7 mouse cellular contexts compared by ENCODE assay signal in the genomic region with DNA sequence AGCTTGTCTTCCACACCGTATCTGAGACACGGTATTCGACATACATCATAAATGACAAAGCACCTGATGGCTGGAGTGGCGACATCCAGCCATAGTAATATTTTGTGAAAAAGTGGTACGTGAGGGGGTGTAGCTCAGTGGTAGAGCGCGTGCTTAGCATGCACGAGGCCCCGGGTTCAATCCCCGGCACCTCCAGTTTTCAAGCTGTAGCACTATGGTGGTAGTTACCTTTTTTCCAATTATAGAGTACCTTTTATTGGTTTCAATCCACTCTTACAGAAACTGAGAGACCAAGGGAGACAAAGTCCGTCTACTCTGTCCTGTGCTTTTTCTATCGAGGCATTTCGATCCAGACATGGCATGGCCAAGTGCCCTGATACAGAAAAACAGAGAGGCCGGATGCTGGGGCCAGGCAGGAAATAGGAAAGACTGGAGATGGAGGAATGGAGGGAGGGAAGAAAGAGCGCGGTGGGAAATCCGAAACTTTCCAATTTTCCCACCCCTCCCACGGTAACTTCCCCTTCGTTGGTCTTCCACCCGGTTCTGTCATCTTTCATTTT. TPM values are rescaled to one million over a fixed set of nuclear protein-coding genes. Genes with fewer than 3 reads are reported as not detected.
DNase-seq lines count a peak whose midpoint lies in the region; ATAC-seq lines count a peak whose summit lies in the region.

No protein-coding gene starts in this region.

- H3K4me1 ChIP-seq in intestine, embryonic 15.5 days (replicated peaks), result no peaks in the 10 kb centered on the region

- no peaks in the 10 kb centered on the region for H3K36me3 ChIP-seq in intestine, embryonic 15.5 days

- peak overlapping the region; percentile 40; the same call in 1 of the 2 replicates for H3K27ac ChIP-seq in intestine, embryonic 15.5 days

- ATAC-seq in intestine, embryonic 15.5 days, result peak; percentile 96

- H3K27me3 ChIP-seq in intestine, embryonic 15.5 days (replicated peaks), result no peaks in the 10 kb centered on the region

- 0 out of 2 replicates have a peak overlapping the region, but pooled peaks have one; percentile 45 for H3K9ac ChIP-seq in intestine, embryonic 15.5 days

- DNase-seq in adrenal gland, postnatal 10 days, result peak; percentile 87
- peak; percentile 82 for DNase-seq in embryo, embryonic 11.5 days (ENCODE audit: low read depth, low spot score)
- peak; percentile 62 to 70 for DNase-seq in gastrocnemius, postnatal 36 days
- DNase-seq in left cerebral cortex, postnatal 25 days (ENCODE audit: low spot score in 2 of 2), result peak; percentile 90 to 93
- peak; percentile 90 for DNase-seq in mesoderm, embryonic 11.5 days (ENCODE audit: low read depth, low spot score)
- peak; percentile 83 to 84 for DNase-seq in right cerebral cortex, postnatal 36 days (ENCODE audit: low spot score in 2 of 2)

- intact Hi-C loops in gastrocnemius, postnatal 36 days (cut with DNase I), result no loop called here
- intact Hi-C loops in left cerebral cortex, postnatal 25 days (cut with DNase I), result loop anchor here (5.0 kb wide), 1 partner anchor 35 kb away; no protein-coding TSS in a partner anchor

- WGBS in intestine, embryonic 15.5 days, result under 1% methylated on average over 20 of the region's 20 CpGs

- no peaks in the 10 kb centered on the region for H3K9me3 ChIP-seq in intestine, embryonic 15.5 days

- H3K4me2 ChIP-seq in intestine, embryonic 15.5 days (replicated peaks), result peak overlapping the region; percentile 76

- peak overlapping the region; percentile 52 for H3K4me3 ChIP-seq in intestine, embryonic 15.5 days (replicated peaks)

RNA-seq across cellular contexts. Expression of gene Trim27, which starts 43.3 kb away (rescaled TPM):
- total RNA-seq in adrenal gland, postnatal 10 days (2021), result 10 to 100 TPM; 50.2 to 51.9 TPM
- 10 to 100 TPM; 19.8 to 20.7 TPM for total RNA-seq in gastrocnemius, postnatal 36 days (2021)
- 155 and 156 TPM in 2 replicates for polyA plus RNA-seq in intestine, embryonic 15.5 days (2015; fragmentation: Nextera tagmentation; extraction: Ambion mirVana)
- 10 to 100 TPM; 34.3 to 41.2 TPM for total RNA-seq in left cerebral cortex, postnatal 25 days (2021)

Comparison
In these comparisons a context has a peak if more than half of its experiments do, and no peak if none do; other contexts are left out.
1. Peak in every context shown above with its lines: DNase-seq, ATAC-seq, H3K4me3 ChIP-seq and H3K27ac ChIP-seq.